Mouse (Mus musculus) cerebellum, adult 2 months (tissue): ENCODE measurements around the gene Cd86.

ENCODE experiments used
- CTCF ChIP-seq: fragments of 200-500 bp; IDR thresholded peaks from 2 replicates; pipeline ENCODE4 v1.5.1; 2011; ENCODE audit warnings: low read depth, mild to moderate bottlenecking, control low read depth, low read length, moderate library complexity, borderline replicate concordance; ENCODE audit not compliant: insufficient read depth
- POLR2A ChIP-seq: fragments of 200-500 bp; IDR thresholded peaks from 2 replicates; pipeline ENCODE4 v1.6.1; 2011; ENCODE audit warnings: low read length, control low read depth, borderline replicate concordance; ENCODE audit not compliant: insufficient read depth

- TF ChIP-seq CTCF (no peak), POLR2A (no peak)
Measured at GRCm38 (mm10) chr16:36675304-36675703, 9.4 kb upstream of the Cd86 start.
